Mouse (Mus musculus) thymus, adult 2 months (tissue): ENCODE results near the gene Krt36. TPM values are rescaled to one million over a fixed set of nuclear protein-coding genes. Genes with fewer than 3 reads are reported as not detected.

Source experiments
- DNase-seq: peaks from one replicate; pipeline ENCODE4 v3.0.0; 2021
- H3K27ac ChIP-seq: fragments of 200-500 bp; 2 replicates; pipeline ENCODE4 v1.5.1; 2012; ENCODE audit warnings: low read length, control low read depth; ENCODE audit not compliant: control insufficient read depth, insufficient read depth
- H3K27me3 ChIP-seq: fragments of 200-500 bp; 2 replicates; pipeline ENCODE4 v1.6.1; 2012; ENCODE audit warnings: mild to moderate bottlenecking, low read length, moderate library complexity, mixed read lengths; ENCODE audit not compliant: control insufficient read depth, insufficient read depth
- H3K36me3 ChIP-seq: fragments of 200-500 bp; 2 replicates; pipeline ENCODE4 v1.6.1; 2012; ENCODE audit warnings: mild to moderate bottlenecking, low read length, moderate library complexity; ENCODE audit not compliant: control insufficient read depth, insufficient read depth
- H3K4me1 ChIP-seq: fragments of 200-500 bp; replicated peaks from 2 replicates; pipeline ENCODE4 v1.6.1; 2012; ENCODE audit warnings: low read length; ENCODE audit not compliant: control insufficient read depth, insufficient read depth
- H3K4me3 ChIP-seq: fragments of 200-500 bp; 2 replicates; pipeline ENCODE4 v1.5.1; 2012; ENCODE audit warnings: mild to moderate bottlenecking, low read length, control low read depth, moderate library complexity; ENCODE audit not compliant: control insufficient read depth, insufficient read depth
- CTCF ChIP-seq: fragments of 200-500 bp; IDR thresholded peaks from 2 replicates; pipeline ENCODE4 v1.5.1; 2012; ENCODE audit warnings: mild to moderate bottlenecking, control low read depth, low read length, moderate library complexity, borderline replicate concordance; ENCODE audit not compliant: control insufficient read depth, poor library complexity, insufficient read depth; ENCODE audit errors: extremely low read depth
- POLR2A ChIP-seq: fragments of 200-500 bp; IDR thresholded peaks from 2 replicates; pipeline ENCODE4 v1.6.1; 2012; ENCODE audit warnings: mild to moderate bottlenecking, low read length, control low read depth, moderate library complexity; ENCODE audit not compliant: control insufficient read depth, poor library complexity, insufficient read depth; ENCODE audit errors: extremely low read depth
- WGBS: fragments of 180-500 bp; shearing (Covaris S2); methylation state at CpG from one replicate; pipeline ENCODE4 v1.1.7; 2018; 5-methylcytosine and 5-hydroxymethylcytosine counted together
- polyA plus RNA-seq: library from polyadenylated mRNA; depleted of rRNA; stranded (reverse); fragments of >200 nt; gene quantifications from 2 replicates; pipeline ENCODE4 v1.2.3, GENCODE M21; 2012

The Krt36 gene
- polyA plus RNA-seq, 1 experiment = 0.90 TPM

DNA sequence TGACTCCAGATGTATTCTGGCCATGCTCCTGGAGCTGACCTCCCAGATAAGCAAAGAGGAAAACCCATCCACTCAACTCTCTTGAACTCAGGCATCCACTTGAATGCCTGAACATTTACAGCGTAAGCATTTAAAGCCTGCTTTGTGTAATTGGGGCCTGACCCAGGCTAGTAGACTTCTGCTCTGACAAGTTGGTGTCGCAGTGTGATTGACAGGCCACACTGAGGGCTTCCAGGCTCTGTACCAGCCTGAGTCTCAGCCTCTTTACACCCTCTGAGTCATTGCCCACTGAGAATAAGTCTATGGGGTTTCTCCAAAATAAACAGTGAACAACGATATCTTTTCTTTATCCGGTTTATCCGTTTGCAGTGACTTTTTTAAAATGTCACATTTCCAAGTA is 14.9 kb upstream of the Krt36 start:
- Histone ChIP-seq H3K27me3 (no peaks in the 10 kb centered on the region), H3K4me1 (no peaks in the 10 kb centered on the region), H3K36me3 (no peaks in the 10 kb centered on the region), H3K4me3 (no peak overlapping the region), H3K27ac (no peak overlapping the region)
- DNase-seq = no peak
- WGBS = 94% methylated on average over 5 of the region's 5 CpGs
- no peak for TF ChIP-seq POLR2A
- TF ChIP-seq CTCF = no peak

DNA sequence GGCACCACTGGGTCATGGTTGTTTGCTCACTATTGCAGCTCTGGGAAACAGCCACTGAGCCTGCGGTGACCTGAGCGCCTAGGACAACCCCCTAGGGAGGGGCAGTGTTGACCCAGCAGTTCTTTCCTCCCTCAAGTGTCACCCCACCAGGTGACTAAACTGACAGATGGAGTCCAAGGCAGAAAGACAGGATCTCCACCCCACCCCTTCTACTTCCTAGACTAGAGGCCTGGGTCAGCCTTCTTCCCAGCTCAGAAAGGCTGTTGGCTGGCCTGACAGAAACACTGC is 8.3 kb upstream of the Krt36 start:
- H3K4me3 ChIP-seq = no peak overlapping the region
- H3K4me1 ChIP-seq = no peaks in the 10 kb centered on the region
- 90% methylated on average over 2 of the region's 2 CpGs for WGBS
- no peak for TF ChIP-seq CTCF
- DNase-seq = no peak
- H3K36me3 ChIP-seq = no peaks in the 10 kb centered on the region
- no peaks in the 10 kb centered on the region for H3K27me3 ChIP-seq
- no peak overlapping the region for H3K27ac ChIP-seq

DNA sequence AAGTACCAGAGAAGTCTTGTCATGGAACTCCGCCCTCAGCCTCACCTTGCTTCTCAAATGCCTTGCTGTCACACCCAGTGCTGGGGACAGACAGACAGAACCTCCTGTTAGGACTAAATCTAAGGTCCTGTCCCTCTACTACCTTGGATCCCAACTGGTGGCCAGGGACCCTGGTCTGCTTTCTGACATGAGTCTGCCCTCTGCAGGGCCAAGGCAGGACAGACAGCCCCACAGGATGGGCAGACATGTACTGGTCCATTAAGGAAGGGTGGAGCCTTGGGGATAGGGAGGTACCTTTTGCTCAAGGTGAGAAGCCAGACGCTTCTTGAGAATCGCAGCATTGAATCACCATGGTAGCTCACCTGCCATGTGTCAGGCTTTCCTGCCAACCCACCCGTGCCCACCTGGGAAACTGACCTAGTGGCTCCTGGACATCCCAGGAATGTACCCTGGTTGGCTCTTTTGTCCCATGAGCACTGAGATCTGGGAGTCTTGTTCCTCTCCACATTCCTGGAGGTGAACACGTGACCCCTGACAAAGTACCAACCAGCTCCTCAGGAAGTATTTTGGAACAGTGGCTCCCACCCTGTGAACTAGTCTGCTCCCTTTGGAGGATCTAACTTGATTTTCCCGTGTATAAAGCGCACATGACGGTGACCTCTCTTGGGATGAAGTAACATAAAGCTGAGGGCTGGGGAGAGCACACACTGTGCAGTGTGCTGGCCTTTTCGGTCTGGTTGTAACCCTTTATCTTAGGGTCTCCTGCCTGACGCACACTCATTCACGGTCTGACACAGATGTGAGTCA is 7.7 kb upstream of the Krt36 start:
- no peaks in the 10 kb centered on the region for H3K27me3 ChIP-seq
- WGBS = 94% methylated on average over 11 of the region's 11 CpGs
- no peaks in the 10 kb centered on the region for H3K4me1 ChIP-seq
- DNase-seq = no peak
- no peak for TF ChIP-seq POLR2A
- H3K4me3 ChIP-seq = no peak overlapping the region
- no peak overlapping the region for H3K27ac ChIP-seq
- no peaks in the 10 kb centered on the region for H3K36me3 ChIP-seq

DNA sequence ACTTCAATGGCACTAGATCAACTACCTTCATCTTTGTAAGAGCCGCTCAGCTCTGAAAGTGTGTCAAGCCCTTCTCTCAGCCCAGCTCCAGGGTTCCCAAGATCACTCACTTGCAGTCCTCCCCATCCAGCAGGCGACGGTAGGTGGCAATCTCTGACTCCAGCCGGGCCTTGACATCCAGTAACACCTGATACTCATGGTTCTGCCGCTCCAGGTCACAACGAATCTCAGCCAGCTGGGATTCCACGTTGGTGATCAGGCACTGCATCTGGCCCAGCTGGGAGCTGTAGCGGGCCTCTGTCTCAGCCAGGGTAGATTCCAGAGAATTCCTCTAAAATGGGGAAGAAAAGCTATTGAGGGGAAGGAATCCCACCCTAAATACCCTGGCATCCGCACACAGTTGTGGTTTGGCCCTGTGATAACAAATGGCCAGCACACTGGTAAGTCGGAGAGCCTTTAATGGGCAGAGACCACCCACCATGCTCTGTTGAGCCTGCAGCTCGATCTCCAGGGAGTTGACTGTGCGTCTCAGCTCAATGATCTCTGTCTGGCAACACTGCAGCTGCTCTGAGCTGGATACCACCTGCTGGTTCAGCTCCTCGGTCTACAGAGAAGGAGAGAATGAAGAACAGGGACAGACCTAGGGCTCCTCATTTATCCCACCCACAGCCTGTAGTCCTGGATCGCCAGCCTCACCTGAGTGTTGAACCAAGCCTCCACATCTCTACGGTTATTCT is 2.6 kb downstream of the Krt36 start:
- Histone ChIP-seq H3K4me3 (no peak overlapping the region), H3K4me1 (no peaks in the 10 kb centered on the region), H3K27me3 (no peaks in the 10 kb centered on the region), H3K36me3 (no peaks in the 10 kb centered on the region), H3K27ac (no peak overlapping the region)
- DNase-seq = no peak
- WGBS = 79% methylated on average over 15 of the region's 15 CpGs
- TF ChIP-seq CTCF (no peak), POLR2A (no peak)

- Histone ChIP-seq H3K36me3 (no peaks in the 10 kb centered on the region), H3K4me1 (no peaks in the 10 kb centered on the region), H3K4me3 (no peak overlapping the region), H3K27me3 (no peaks in the 10 kb centered on the region), H3K27ac (no peak overlapping the region)
- no peak for TF ChIP-seq CTCF
- TF ChIP-seq POLR2A = no peak
- WGBS = 77% methylated on average over 4 of the region's 4 CpGs
- no peak for DNase-seq
Measured at GRCm38 (mm10) chr11:100100391-100100790, 5.0 kb downstream of the Krt36 start.

DNA sequence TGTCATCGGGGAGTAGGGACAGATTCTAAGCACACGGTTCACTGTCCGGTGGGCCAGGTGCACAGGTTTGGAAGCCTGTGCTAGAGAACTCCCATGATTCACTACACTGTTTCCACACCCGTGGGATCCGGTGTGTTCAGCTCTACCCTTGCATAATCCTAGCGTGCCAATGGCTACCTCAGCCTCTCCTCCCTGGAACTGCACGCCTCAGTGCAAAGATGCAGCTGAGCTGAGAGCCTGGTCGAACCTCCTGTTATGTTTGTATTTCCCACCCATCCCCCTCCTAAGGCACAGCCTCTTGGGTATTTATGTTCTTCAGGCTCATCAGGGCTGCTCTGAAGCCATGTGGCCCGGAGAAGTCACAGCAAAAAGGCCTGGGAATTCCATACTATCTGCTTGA is 7.6 kb downstream of the Krt36 start:
- TF ChIP-seq CTCF (no peak), POLR2A (no peak)
- WGBS = 79% methylated on average over 9 of the region's 9 CpGs
- H3K27ac ChIP-seq = no peak overlapping the region
- no peaks in the 10 kb centered on the region for H3K27me3 ChIP-seq
- H3K4me3 ChIP-seq = no peak overlapping the region
- H3K4me1 ChIP-seq = no peaks in the 10 kb centered on the region
- DNase-seq = no peak
- H3K36me3 ChIP-seq = no peaks in the 10 kb centered on the region
